Mouse (Mus musculus) limb, embryonic 11.5 days (tissue): ENCODE measurements at regions not wholly inside any gene's neighbourhood (a gene's known extent, or its start where the extent isn't known, plus 50 kb on each side); places are given as distances from the start of the nearest gene placed in this dataset.

Source experiments
- ATAC-seq: fragments of 200-750 bp; cut with Nextera tagmentation; 2 replicates; pipeline ENCODE4 v1.8.0; 2017; ENCODE audit warnings: low read depth; ENCODE audit not compliant: insufficient number of reproducible peaks, low FRiP score, low TSS enrichment
- DNase-seq: peaks from one replicate; pipeline ENCODE4 v3.0.0-alpha.2; 2015; ENCODE audit warnings: low spot score
- H3K27ac ChIP-seq: fragments of 300-500 bp; sonication (generic); replicated peaks from 2 replicates; pipeline ENCODE4 v1.5.1; 2014; ENCODE audit warnings: low read depth, mild to moderate bottlenecking, low read length
- H3K27me3 ChIP-seq: fragments of 300-500 bp; sonication (generic); 2 replicates; pipeline ENCODE4 v1.6.1; 2014; ENCODE audit warnings: mild to moderate bottlenecking, low read length, mixed read lengths; ENCODE audit not compliant: control insufficient read depth, insufficient read depth
- H3K36me3 ChIP-seq: fragments of 300-500 bp; sonication (generic); 2 replicates; pipeline ENCODE4 v1.6.1; 2014; ENCODE audit warnings: mild to moderate bottlenecking, low read length, moderate library complexity, mixed read lengths; ENCODE audit not compliant: control insufficient read depth, insufficient read depth
- H3K4me1 ChIP-seq: fragments of 300-500 bp; sonication (generic); 2 replicates; pipeline ENCODE4 v1.6.1; 2014; ENCODE audit warnings: low read length, mixed read lengths; ENCODE audit not compliant: control insufficient read depth, insufficient read depth
- H3K4me2 ChIP-seq: fragments of 300-500 bp; sonication (generic); 2 replicates; pipeline ENCODE4 v1.6.1; 2014; ENCODE audit warnings: low read depth, mild to moderate bottlenecking, moderate library complexity; ENCODE audit not compliant: severe bottlenecking
- H3K4me3 ChIP-seq: fragments of 300-500 bp; sonication (generic); 2 replicates; pipeline ENCODE4 v1.5.1; 2014; ENCODE audit warnings: low read depth, low read length
- H3K9ac ChIP-seq: fragments of 300-500 bp; sonication (generic); 2 replicates; pipeline ENCODE4 v1.6.1; 2014; ENCODE audit warnings: mild to moderate bottlenecking, low read length
- H3K9me3 ChIP-seq: fragments of 300-500 bp; sonication (generic); 2 replicates; pipeline ENCODE4 v1.6.1; 2016; ENCODE audit warnings: low read length; ENCODE audit not compliant: control insufficient read depth
- WGBS: fragments of 180-500 bp; shearing (Covaris S2); extraction: QIAGEN DNeasy Blood & Tissue Kit; methylation state at CpG from one replicate; pipeline ENCODE4 v1.1.7; 2014; 5-methylcytosine and 5-hydroxymethylcytosine counted together

DNA sequence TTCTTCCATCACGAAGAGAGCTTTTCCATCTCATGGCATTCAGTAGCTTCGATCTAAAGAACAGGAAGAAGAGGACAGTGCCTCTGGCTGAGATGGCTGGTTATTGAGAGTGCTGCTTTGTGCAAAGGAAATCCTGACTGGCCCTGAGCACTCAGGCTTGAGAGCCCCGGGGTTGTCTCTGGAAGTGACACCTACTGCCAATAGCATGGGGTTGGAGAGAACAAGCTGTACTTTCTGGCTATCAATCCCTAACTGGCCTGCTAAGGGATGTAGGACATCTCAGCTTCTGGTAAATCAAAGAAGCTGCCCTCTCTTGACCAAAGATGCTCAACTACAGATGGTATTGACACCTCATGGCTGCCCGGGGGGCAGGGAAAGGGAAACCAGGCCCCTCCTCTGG is 178.2 kb upstream of the Serpine2 start:
- Histone ChIP-seq H3K4me3 (no peak overlapping the region), H3K9me3 (no peaks in the 10 kb centered on the region), H3K4me1 (no peaks in the 10 kb centered on the region), H3K27me3 (no peaks in the 10 kb centered on the region), H3K9ac (no peak overlapping the region), H3K36me3 (no peaks in the 10 kb centered on the region), H3K4me2 (no peak overlapping the region), H3K27ac (no peak overlapping the region)
- DNase-seq (no peak), ATAC-seq (no peak)
- 83% methylated on average over 4 of the region's 4 CpGs for WGBS

DNA sequence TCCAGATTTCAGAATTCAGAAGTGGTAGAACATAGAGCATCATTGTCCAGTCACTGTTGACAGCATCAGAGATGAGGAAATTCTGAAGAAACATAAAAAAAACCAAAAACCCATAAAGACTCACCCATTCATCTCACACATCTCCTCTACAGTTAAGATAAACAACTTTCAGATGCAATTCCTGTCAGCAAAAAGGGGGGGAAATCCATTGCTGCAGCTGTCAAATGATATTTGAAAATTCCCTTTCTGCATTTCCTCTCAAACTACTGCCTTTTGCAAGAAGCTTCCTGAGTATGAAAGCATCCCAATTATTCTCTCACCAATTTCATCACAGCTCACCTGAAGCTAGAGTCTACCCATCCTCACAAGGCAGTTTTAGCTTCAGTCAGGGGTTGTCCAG is 177.1 kb upstream of the Serpine2 start:
- no peak for DNase-seq
- Histone ChIP-seq H3K4me3 (no peak overlapping the region), H3K27me3 (no peaks in the 10 kb centered on the region), H3K4me2 (no peak overlapping the region), H3K9me3 (no peaks in the 10 kb centered on the region), H3K4me1 (no peaks in the 10 kb centered on the region), H3K27ac (no peak overlapping the region), H3K36me3 (no peaks in the 10 kb centered on the region), H3K9ac (no peak overlapping the region)
- no peak for ATAC-seq

DNA sequence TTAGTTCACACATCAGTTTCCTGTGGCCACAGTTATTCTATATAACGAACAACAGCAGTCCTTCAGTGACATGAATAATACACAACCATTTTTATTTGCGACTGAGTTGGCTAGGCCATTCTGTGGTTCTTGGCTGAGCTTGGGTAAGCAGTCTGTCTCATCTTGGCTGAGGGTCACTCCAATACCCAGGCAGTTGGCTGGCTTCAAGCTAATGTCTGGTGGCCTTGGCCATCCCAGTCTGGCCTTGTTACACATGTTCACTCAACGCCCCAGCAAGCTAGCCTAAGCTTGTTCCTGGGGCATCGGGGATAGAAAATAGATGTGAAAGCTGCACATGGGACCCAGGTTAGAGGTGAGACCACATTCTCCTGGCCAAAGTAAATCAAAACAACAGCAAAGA is 175.5 kb upstream of the Serpine2 start:
- Histone ChIP-seq H3K9ac (no peak overlapping the region), H3K27ac (no peak overlapping the region), H3K4me3 (no peak overlapping the region), H3K4me2 (no peak overlapping the region), H3K27me3 (no peaks in the 10 kb centered on the region), H3K9me3 (no peaks in the 10 kb centered on the region), H3K36me3 (no peaks in the 10 kb centered on the region), H3K4me1 (no peaks in the 10 kb centered on the region)
- WGBS: 87% methylated on average over 4 of the region's 4 CpGs
- ATAC-seq: no peak
- DNase-seq: no peak

DNA sequence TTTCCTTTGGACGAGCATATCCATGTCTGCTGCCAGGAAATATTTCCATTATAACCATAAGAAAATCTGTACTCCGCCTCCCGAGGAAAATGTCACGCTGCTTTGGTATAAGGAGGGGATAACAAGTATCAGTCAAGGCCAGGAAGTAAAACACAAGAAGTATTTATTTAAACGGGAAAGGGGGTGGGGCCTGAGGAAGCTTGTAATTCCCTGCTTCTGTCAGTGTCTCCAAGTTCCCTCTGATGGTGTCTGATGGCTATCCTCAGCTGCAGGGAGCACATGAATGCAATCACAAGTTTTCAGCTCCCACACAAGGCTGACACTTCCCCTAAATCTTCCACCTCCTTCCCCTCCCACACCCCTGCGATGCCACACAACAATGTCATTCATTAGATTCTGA is 172.5 kb upstream of the Serpine2 start:
- Histone ChIP-seq H3K4me1 (no peaks in the 10 kb centered on the region), H3K27ac (no peak overlapping the region), H3K36me3 (no peaks in the 10 kb centered on the region), H3K27me3 (no peaks in the 10 kb centered on the region), H3K9ac (no peak overlapping the region), H3K4me2 (no peak overlapping the region), H3K9me3 (no peaks in the 10 kb centered on the region), H3K4me3 (no peak overlapping the region)
- 54% methylated on average over 6 of the region's 6 CpGs for WGBS
- ATAC-seq (no peak), DNase-seq (no peak)

DNA sequence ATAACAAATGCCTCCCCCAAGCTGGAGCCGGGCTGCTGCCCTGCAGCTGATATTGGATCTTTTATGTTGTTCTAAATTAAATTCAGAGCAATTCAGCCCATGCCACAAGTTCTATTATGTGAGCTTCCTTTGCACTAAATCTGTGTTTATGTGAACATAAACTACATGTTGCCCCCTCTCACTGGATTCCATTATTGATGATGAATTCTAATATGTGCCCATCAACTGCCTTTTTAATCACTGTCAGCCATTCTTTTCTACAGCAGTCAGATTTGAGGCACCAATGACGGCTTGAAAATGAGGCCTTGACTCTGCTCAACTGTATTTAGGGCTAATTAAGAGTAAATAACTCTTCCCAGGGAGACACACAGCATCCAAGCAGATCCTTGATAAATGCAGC is 172.1 kb upstream of the Serpine2 start:
- no peaks in the 10 kb centered on the region for H3K9me3 ChIP-seq
- WGBS: 25% methylated on average over 2 of the region's 2 CpGs
- no peak for DNase-seq
- H3K36me3 ChIP-seq: no peaks in the 10 kb centered on the region
- no peak overlapping the region for H3K4me2 ChIP-seq
- no peak overlapping the region for H3K9ac ChIP-seq
- no peak overlapping the region for H3K4me3 ChIP-seq
- H3K27me3 ChIP-seq: no peaks in the 10 kb centered on the region
- ATAC-seq: no peak
- H3K4me1 ChIP-seq: no peaks in the 10 kb centered on the region
- no peak overlapping the region for H3K27ac ChIP-seq

DNA sequence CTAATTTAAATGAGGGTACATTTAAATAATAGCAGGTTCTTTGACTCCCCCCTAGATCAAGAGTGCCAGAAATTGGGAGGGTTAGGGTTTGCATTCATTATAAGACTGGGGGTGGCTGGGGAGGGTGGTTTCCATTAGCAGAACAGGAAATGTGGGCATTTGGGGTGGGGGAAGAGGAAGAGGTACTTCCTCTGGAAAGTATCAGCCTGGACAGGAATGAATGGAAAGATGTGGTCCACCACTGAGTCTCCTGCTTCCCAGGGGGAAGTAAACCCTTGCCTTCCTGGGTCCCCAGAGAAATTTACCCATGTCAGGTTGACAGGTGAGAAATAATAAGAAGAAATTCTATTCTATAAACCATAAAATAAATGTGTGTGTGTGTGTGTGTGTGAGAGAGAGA is 171.5 kb upstream of the Serpine2 start:
- Histone ChIP-seq H3K4me2 (no peak overlapping the region), H3K36me3 (no peaks in the 10 kb centered on the region), H3K4me1 (no peaks in the 10 kb centered on the region), H3K9me3 (no peaks in the 10 kb centered on the region), H3K27me3 (no peaks in the 10 kb centered on the region), H3K4me3 (no peak overlapping the region), H3K27ac (no peak overlapping the region), H3K9ac (no peak overlapping the region)
- ATAC-seq (no peak), DNase-seq (no peak)

DNA sequence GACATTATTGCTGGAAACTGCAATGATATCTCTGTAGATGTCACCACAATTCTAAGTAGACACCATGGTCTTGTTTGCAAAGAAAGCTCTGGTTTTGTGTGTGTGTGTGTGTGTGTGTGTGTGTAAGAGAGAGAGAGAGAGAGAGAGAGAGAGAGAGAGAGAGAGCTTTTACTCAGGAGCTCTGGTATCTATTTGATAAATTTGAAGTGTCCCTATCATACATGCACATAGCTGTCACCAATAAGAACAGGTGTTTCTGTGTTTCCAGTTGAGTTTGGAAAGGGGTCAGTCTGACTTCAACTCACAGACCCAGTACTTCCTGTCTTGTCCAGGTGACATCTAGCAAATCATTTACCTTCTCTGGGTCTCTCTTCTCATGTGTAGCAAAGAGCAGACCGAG is 169.7 kb upstream of the Serpine2 start:
- Histone ChIP-seq H3K4me3 (no peak overlapping the region), H3K4me2 (no peak overlapping the region), H3K9me3 (no peaks in the 10 kb centered on the region), H3K27me3 (no peaks in the 10 kb centered on the region), H3K4me1 (no peaks in the 10 kb centered on the region), H3K9ac (no peak overlapping the region), H3K36me3 (no peaks in the 10 kb centered on the region), H3K27ac (no peak overlapping the region)
- no peak for ATAC-seq
- DNase-seq: no peak
- WGBS: 83% methylated on average over 1 of the region's 1 CpGs

DNA sequence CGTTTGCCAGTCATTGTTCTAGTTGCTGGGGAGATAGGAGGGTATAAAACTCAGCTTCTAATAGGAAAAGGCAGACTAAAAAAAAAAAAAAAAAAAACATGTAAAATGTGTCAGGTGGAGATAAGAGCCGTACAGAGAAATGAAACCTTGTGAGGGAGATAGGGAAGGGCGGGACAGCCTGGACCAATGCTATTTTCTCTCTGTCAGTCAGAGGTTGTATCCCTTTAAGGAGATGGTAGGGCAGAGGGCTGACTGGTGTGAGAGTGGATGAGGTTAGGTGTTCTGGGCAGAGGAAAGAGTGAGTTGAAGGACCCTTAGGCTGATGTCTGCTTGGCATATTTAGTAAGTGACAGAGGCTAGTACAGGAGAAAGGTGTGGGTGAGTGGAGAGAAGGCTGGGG is 169.2 kb upstream of the Serpine2 start:
- no peak for ATAC-seq
- DNase-seq: no peak
- Histone ChIP-seq H3K36me3 (no peaks in the 10 kb centered on the region), H3K9me3 (no peaks in the 10 kb centered on the region), H3K4me3 (no peak overlapping the region), H3K4me1 (no peaks in the 10 kb centered on the region), H3K27ac (no peak overlapping the region), H3K4me2 (no peak overlapping the region), H3K27me3 (no peaks in the 10 kb centered on the region), H3K9ac (no peak overlapping the region)
- 87% methylated on average over 3 of the region's 3 CpGs for WGBS

DNA sequence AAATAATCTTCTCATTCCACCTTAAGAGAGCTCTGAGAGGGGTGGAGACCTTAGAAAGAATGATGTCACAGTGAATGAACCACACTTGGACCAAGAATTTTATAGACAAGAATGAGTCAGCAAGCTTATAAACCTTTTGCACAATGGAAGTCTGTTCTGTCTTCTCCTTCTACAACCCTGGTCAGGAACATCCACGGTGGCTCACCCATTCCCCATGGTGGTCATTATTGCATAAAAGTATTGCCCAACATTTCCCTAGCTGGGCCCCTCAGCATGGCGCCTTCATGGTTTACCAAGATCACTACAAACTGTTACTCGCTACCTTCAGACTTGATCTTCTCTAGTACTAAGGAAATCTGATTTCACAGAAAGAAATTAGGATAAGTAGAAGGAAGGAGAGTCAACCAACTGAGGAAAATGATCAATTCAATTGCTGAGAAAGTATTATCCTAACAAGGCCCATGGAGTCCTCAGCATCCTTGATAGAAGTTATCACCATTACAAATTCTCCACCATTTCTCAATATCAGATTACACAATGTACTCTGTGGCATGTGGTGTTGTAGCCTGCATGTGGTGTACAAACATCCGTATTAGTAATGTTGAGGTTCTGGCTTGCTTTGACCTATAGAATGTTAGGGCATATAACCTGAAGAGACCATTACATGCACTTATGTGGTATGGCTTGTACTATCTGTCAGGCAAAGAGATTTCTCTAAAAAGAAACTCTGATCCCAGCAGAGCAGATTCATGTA is 165.1 kb upstream of the Serpine2 start:
- Histone ChIP-seq H3K9ac (no peak overlapping the region), H3K4me3 (no peak overlapping the region), H3K9me3 (no peaks in the 10 kb centered on the region), H3K36me3 (no peaks in the 10 kb centered on the region), H3K27ac (no peak overlapping the region), H3K4me2 (no peak overlapping the region), H3K27me3 (no peaks in the 10 kb centered on the region), H3K4me1 (no peaks in the 10 kb centered on the region)
- DNase-seq (no peak), ATAC-seq (no peak)
- 88% methylated on average over 4 of the region's 4 CpGs for WGBS
